In the genomic region with DNA sequence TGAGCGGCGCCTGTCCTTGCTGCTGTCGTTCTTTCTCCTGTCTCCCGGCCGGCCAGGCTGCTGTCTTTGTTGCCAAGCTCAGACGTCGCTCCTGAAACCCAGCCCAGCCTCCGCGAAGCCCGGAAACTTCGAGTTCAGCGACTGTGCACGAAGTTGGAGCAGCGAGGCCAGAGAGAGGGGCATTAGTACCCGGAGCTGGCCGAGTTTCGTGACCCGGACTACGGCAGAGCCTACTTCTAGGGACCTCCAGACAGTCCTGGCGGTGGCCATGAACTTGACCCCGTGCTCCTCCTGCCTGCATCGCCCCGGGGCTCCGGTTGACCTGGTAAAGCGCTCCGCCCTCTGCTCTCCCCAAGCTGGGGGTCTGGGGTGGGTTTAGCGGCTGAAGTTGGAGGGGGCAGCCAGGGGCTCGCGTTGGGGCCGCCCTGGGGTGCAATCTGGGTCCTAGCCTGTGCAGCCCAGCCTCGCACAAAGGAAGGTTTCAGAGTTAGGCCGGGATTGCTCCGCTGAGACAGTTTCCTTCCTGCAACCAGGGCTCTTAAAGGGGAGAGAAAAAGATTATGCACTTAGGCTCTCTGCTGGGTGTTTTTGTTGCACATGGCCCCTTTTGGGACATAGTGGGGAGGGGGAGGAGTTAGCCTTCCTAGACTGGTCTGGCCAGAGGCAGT, we compare ENCODE assay signal across 8 mouse cellular contexts.
DNase-seq lines count a peak whose midpoint lies in the region; ATAC-seq and TF ChIP-seq lines count a peak whose summit lies in the region.

No protein-coding gene starts in this region.

- no peaks in the 10 kb centered on the region for H3K9me3 ChIP-seq in intestine, postnatal 0 days (ENCODE audit: control insufficient read depth)
- no peaks in the 10 kb centered on the region for H3K9me3 ChIP-seq in neural tube, embryonic 14.5 days (ENCODE audit: control insufficient read depth, low read length)

- peak; percentile 62 to 71 for DNase-seq in layer of hippocampus, postnatal 10 days (ENCODE audit: low spot score in 2 of 2)
- DNase-seq in layer of hippocampus, adult 9-11 months = no peak
- DNase-seq in heart, adult 2 months = peak; percentile 86
- peak; percentile 77 for DNase-seq in lung, adult 2 months
- DNase-seq in urinary bladder, postnatal 36 days (ENCODE audit: low spot score in 2 of 2) = peak; percentile 72 to 77

- peak; percentile 74 for TF ChIP-seq POLR2A in heart, adult 2 months (IDR thresholded peaks at IDR 0.05; ENCODE audit: insufficient read depth, low read depth, low read length)
- TF ChIP-seq POLR2A in lung, adult 2 months (IDR thresholded peaks at IDR 0.05; ENCODE audit: borderline replicate concordance, extremely low read depth, low read depth, low read length) = peak; percentile 68; the same call in 1 of the 2 replicates

- peaks cover 21% of the 10 kb centered on the region for H3K4me1 ChIP-seq in heart, adult 2 months (ENCODE audit: control insufficient read depth, insufficient read depth, low read length)
- no peaks in the 10 kb centered on the region; the same call in 1 of the 2 replicates for H3K4me1 ChIP-seq in intestine, postnatal 0 days (replicated peaks; ENCODE audit: control insufficient read depth, insufficient read depth, low read length)
- peaks cover 13% of the 10 kb centered on the region for H3K4me1 ChIP-seq in lung, adult 2 months (ENCODE audit: control insufficient read depth, insufficient read depth, low read length)
- peaks cover 16% of the 10 kb centered on the region for H3K4me1 ChIP-seq in neural tube, embryonic 14.5 days (ENCODE audit: control insufficient read depth, insufficient read depth, low read length)

- no peak for TF ChIP-seq EP300 in heart, adult 2 months (IDR thresholded peaks at IDR 0.05; ENCODE audit: insufficient read depth, low read depth, low read length)

- intact Hi-C loops in heart, adult 2 months (cut with DNase I) = loop anchor here (1.0 kb wide), 1 partner anchor 35 kb away; no protein-coding TSS in a partner anchor

- under 1% methylated on average over 33 of the region's 33 CpGs for WGBS in heart, adult 2 months
- 3% methylated on average over 33 of the region's 33 CpGs for WGBS in intestine, postnatal 0 days
- WGBS in lung, adult 2 months = under 1% methylated on average over 33 of the region's 33 CpGs
- 2% methylated on average over 33 of the region's 33 CpGs for WGBS in neural tube, embryonic 14.5 days

- H3K27me3 ChIP-seq in heart, adult 2 months (ENCODE audit: control insufficient read depth, insufficient read depth, low read length) = no peaks in the 10 kb centered on the region
- H3K27me3 ChIP-seq in intestine, postnatal 0 days (replicated peaks; ENCODE audit: control insufficient read depth, insufficient read depth, low read length) = 0 out of 2 replicates have a peak, but pooled peaks cover 11% of the 10 kb centered on the region
- no peaks in the 10 kb centered on the region; the same call in 1 of the 2 replicates for H3K27me3 ChIP-seq in neural tube, embryonic 14.5 days (ENCODE audit: control insufficient read depth, insufficient read depth, low read length)

- H3K9ac ChIP-seq in heart, adult 2 months (ENCODE audit: low read depth, low read length) = peak overlapping the region; percentile 90
- peak overlapping the region; percentile 68 for H3K9ac ChIP-seq in intestine, postnatal 0 days (ENCODE audit: low read depth, low read length)
- peak overlapping the region; percentile 50 for H3K9ac ChIP-seq in neural tube, embryonic 14.5 days (replicated peaks; ENCODE audit: low read depth, low read length)

- ATAC-seq in common myeloid progenitor, adult 5-6 weeks (replicated peaks; ENCODE audit: low read depth, poor library complexity, severe bottlenecking) = peak; percentile 64
- no peak for ATAC-seq in intestine, postnatal 0 days
- ATAC-seq in neural tube, embryonic 14.5 days (ENCODE audit: low read depth) = peak; percentile 39; the same call in 1 of the 2 replicates

- no peaks in the 10 kb centered on the region for H3K79me2 ChIP-seq in heart, adult 2 months (replicated peaks; ENCODE audit: control insufficient read depth, insufficient read depth, low read length)

- peak overlapping the region; percentile 99 for H3K27ac ChIP-seq in heart, adult 2 months
- peak overlapping the region; percentile 73 for H3K27ac ChIP-seq in intestine, postnatal 0 days (ENCODE audit: low read depth, low read length)
- peak overlapping the region; percentile 76 for H3K27ac ChIP-seq in neural tube, embryonic 14.5 days (ENCODE audit: low read depth, low read length)

- TF ChIP-seq CTCF in heart, adult 2 months (IDR thresholded peaks at IDR 0.05) = 0 out of 2 replicates have a peak, but pooled peaks have one; percentile 2
- TF ChIP-seq CTCF in intestine, postnatal 0 days (IDR thresholded peaks at IDR 0.05; ENCODE audit: low read depth) = no peak
- no peak for TF ChIP-seq CTCF in lung, adult 2 months (IDR thresholded peaks at IDR 0.05; ENCODE audit: insufficient read depth, low read length)

- peak overlapping the region; percentile 79 for H3K4me2 ChIP-seq in intestine, postnatal 0 days (replicated peaks; ENCODE audit: low read depth)
- peak overlapping the region; percentile 56 for H3K4me2 ChIP-seq in neural tube, embryonic 14.5 days (ENCODE audit: low read depth, low read length)

- peak overlapping the region; percentile 68 for H3K4me3 ChIP-seq in heart, adult 2 months
- H3K4me3 ChIP-seq in intestine, postnatal 0 days (ENCODE audit: low read depth, low read length) = peak overlapping the region; percentile 47
- peak overlapping the region; percentile 69 for H3K4me3 ChIP-seq in lung, adult 2 months (replicated peaks; ENCODE audit: extremely low read depth, low read depth, low read length)
- peak overlapping the region; percentile 29 for H3K4me3 ChIP-seq in neural tube, embryonic 14.5 days (ENCODE audit: low read depth, low read length)

- H3K36me3 ChIP-seq in heart, adult 2 months (ENCODE audit: control insufficient read depth, insufficient read depth, low read length) = no peaks in the 10 kb centered on the region
- no peaks in the 10 kb centered on the region for H3K36me3 ChIP-seq in intestine, postnatal 0 days (ENCODE audit: control insufficient read depth, insufficient read depth)
- H3K36me3 ChIP-seq in neural tube, embryonic 14.5 days (ENCODE audit: control insufficient read depth, insufficient read depth, low read length) = no peaks in the 10 kb centered on the region
